Mouse (Mus musculus): ENCODE results near the gene Cd300lf. TPM values are rescaled to one million over a fixed set of nuclear protein-coding genes. Genes with fewer than 3 reads are reported as not detected.

Cd300lf gene
- total and polyA plus RNA-seq, 3 experiments, result 15.5 to 36.9 (median 35.3) TPM

DNA sequence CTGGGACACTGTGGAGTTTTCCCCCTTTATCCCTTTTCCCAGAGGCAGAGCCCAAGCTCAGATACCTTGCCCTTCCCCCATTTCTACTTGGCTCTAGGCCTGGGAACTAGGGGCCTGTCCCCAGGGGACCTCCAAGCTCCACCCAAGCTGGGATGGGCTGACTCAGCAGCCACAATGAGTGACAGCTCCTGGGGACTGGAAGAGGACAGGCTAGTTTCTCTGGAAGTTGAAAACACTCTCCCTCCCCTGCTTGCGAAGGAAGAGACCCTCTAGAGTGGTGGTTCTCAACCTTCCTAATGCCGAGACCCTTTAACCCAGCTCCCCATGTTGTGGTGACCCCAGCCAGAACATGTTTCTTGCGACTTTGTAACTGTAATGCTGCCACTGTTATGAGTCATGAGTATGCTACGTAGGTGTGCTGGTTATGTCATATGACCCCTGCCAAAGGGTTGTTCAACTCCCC, 39.1 kb upstream of the Cd300lf start:
- in situ Hi-C loops (cut with MboI; ENCODE audit: low pct_ligation_motif_present, low pct_unique_long_range_greater_than_20kb, low sequenced_read_pairs), result no loop called here
- dilution Hi-C loops (cut with MboI; ENCODE audit: extremely low pct_ligation_motif_present, extremely low pct_unique_long_range_greater_than_20kb, low sequenced_read_pairs), result no loop called here
- peak; percentile 75 for DNase-seq (ENCODE audit: extremely low read depth)
- Histone ChIP-seq H3K27me3 (replicated peaks) (no peaks in the 10 kb centered on the region), H3K4me2 (ENCODE audit: insufficient read depth, low read depth, poor library complexity, severe bottlenecking) (peak overlapping the region; percentile 88), H3K4me1 (ENCODE audit: control insufficient read depth in 1 of 2, insufficient read depth in 2 of 2) (peaks cover 33 to 42% of the 10 kb centered on the region in 2 experiments), H3K36me3 (replicated peaks in 1 of 2; ENCODE audit: control insufficient read depth in 1 of 2, insufficient read depth in 1 of 2, low read length in 1 of 2) (peaks cover 27 to 69% of the 10 kb centered on the region in 2 experiments), H3K9ac (ENCODE audit: insufficient read depth, low read depth) (peak overlapping the region; percentile 9), H3K9me3 (replicated peaks; ENCODE audit: low read length) (no peaks in the 10 kb centered on the region), H3K27ac (ENCODE audit: insufficient read depth, low read depth) (peak overlapping the region; percentile 84), H3K4me3 (replicated peaks in 1 of 3; ENCODE audit: low read depth in 2 of 3, low read length in 2 of 3, poor library complexity in 1 of 3) (peak overlapping the region; percentile 4 to 43 (median 14)), H3K79me2 (replicated peaks; ENCODE audit: control insufficient read depth, extremely low read depth, insufficient read depth, poor library complexity, severe bottlenecking) (0 out of 2 replicates have a peak, but pooled peaks cover 7% of the 10 kb centered on the region)
- TF ChIP-seq CHD2 (IDR thresholded peaks at IDR 0.05; ENCODE audit: low read length) (peak; percentile 38), UBTF (IDR thresholded peaks at IDR 0.05; ENCODE audit: low read depth, low read length) (no peak), CTCF (conservative IDR thresholded peaks at IDR 0.05 in 1 of 2, IDR thresholded peaks at IDR 0.05 in 1 of 2; ENCODE audit: low read depth in 2 of 2, low read length in 2 of 2) (no peak), JUND (conservative IDR thresholded peaks at IDR 0.05; ENCODE audit: low read depth, low read length) (0 out of 2 replicates have a peak, but pooled peaks have one; percentile 42), ELF1 (IDR thresholded peaks at IDR 0.05; ENCODE audit: low read depth, low read length) (no peak), JUN (IDR thresholded peaks at IDR 0.05; ENCODE audit: insufficient read depth, low read depth, low read length) (peak; percentile 48), SIN3A (IDR thresholded peaks at IDR 0.05; ENCODE audit: low read length) (peak; percentile 31; the same call in 1 of the 2 replicates), ETS1 (conservative IDR thresholded peaks at IDR 0.05; ENCODE audit: low read depth, low read length) (peak; percentile 71), MAFK (IDR thresholded peaks at IDR 0.05; ENCODE audit: insufficient replicate concordance, low read length) (peak; percentile 95), BHLHE40 (IDR thresholded peaks at IDR 0.05; ENCODE audit: low read depth, low read length) (peak; percentile 60), KAT2A (IDR thresholded peaks at IDR 0.05; ENCODE audit: insufficient replicate concordance, low read length) (0 out of 2 replicates have a peak, but pooled peaks have one; percentile 3)

DNA sequence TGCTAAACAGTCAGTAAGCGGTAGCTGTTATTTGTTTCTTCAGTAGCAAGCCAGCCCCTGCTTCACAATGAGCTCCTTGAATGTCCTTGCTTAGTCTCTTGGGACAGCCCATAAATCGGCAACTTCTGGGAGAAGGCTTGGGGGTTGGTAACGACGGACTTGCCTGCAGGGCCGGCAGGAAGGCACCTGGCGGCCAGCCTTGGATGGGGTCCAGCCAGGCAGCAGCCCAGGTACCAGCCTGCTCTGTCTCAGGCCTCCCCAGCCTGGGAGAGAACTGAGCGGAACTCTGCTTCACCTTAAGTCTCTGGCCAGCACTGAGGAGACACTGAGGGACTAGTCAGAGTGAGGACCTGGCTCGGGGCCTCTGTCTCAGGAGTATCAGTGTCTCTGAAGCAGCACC, 37.3 kb upstream of the Cd300lf start:
- Histone ChIP-seq H3K27ac (ENCODE audit: insufficient read depth, low read depth) (no peak overlapping the region), H3K9ac (ENCODE audit: insufficient read depth, low read depth) (no peak overlapping the region), H3K27me3 (replicated peaks) (no peaks in the 10 kb centered on the region), H3K36me3 (replicated peaks in 1 of 2; ENCODE audit: control insufficient read depth in 1 of 2, insufficient read depth in 1 of 2, low read length in 1 of 2) (peaks cover 12 to 68% of the 10 kb centered on the region in 2 experiments), H3K79me2 (replicated peaks; ENCODE audit: control insufficient read depth, extremely low read depth, insufficient read depth, poor library complexity, severe bottlenecking) (peaks cover 20% of the 10 kb centered on the region), H3K4me3 (replicated peaks in 1 of 3; ENCODE audit: low read depth in 2 of 3, low read length in 2 of 3, poor library complexity in 1 of 3) (no peak overlapping the region), H3K9me3 (replicated peaks; ENCODE audit: low read length) (no peaks in the 10 kb centered on the region), H3K4me2 (ENCODE audit: insufficient read depth, low read depth, poor library complexity, severe bottlenecking) (no peak overlapping the region), H3K4me1 (ENCODE audit: control insufficient read depth in 1 of 2, insufficient read depth in 2 of 2) (peaks cover 34 to 50% of the 10 kb centered on the region in 2 experiments)
- 0 out of 2 replicates have a peak, but pooled peaks have one; percentile 22 for TF ChIP-seq SIN3A (IDR thresholded peaks at IDR 0.05; ENCODE audit: low read length)
- no peak for TF ChIP-seq BHLHE40 (IDR thresholded peaks at IDR 0.05; ENCODE audit: low read depth, low read length)
- dilution Hi-C loops (cut with MboI; ENCODE audit: extremely low pct_ligation_motif_present, extremely low pct_unique_long_range_greater_than_20kb, low sequenced_read_pairs), result no loop called here
- no peak for DNase-seq (ENCODE audit: extremely low read depth)
- in situ Hi-C loops (cut with MboI; ENCODE audit: low pct_ligation_motif_present, low pct_unique_long_range_greater_than_20kb, low sequenced_read_pairs), result no loop called here

DNA sequence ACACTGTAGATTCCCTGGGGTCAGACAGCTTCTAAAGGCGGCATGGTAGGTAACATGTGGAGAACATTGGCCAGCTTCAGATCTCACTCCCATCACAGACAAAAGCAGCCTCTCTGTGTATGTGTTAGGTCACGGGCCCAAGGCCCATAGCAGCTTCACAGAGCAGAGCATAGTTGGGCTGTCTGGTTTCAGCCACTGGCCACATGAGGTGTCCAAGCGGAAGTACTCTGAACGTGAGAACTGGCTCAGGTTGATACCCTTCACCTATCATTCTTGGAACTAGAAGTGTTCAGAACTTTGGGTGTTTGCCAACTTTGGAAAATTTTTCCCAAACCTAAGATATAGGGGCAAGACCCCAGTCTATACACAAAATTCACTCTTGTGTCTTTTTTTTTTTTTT, 35.6 kb upstream of the Cd300lf start:
- in situ Hi-C loops (cut with MboI; ENCODE audit: low pct_ligation_motif_present, low pct_unique_long_range_greater_than_20kb, low sequenced_read_pairs), result no loop called here
- H3K36me3 ChIP-seq (replicated peaks in 1 of 2; ENCODE audit: control insufficient read depth in 1 of 2, insufficient read depth in 1 of 2, low read length in 1 of 2), result peaks cover 7 to 61% of the 10 kb centered on the region in 2 experiments
- no peak overlapping the region for H3K27ac ChIP-seq (ENCODE audit: insufficient read depth, low read depth)

More for the DNA sequence above, 35.6 kb upstream of the Cd300lf start:
- no peak for TF ChIP-seq ZC3H11A (IDR thresholded peaks at IDR 0.05; ENCODE audit: low read depth, low read length)
- TF ChIP-seq NRF1 (IDR thresholded peaks at IDR 0.05; ENCODE audit: low read depth, low read length), result no peak
- TF ChIP-seq UBTF (IDR thresholded peaks at IDR 0.05; ENCODE audit: low read depth, low read length), result no peak
- TF ChIP-seq USF2 (conservative IDR thresholded peaks at IDR 0.05; ENCODE audit: low read depth, low read length), result no peak
- no peak for TF ChIP-seq MAZ (IDR thresholded peaks at IDR 0.05; ENCODE audit: low read depth, low read length)
- no peak for TF ChIP-seq ZMIZ1 (IDR thresholded peaks at IDR 0.05; ENCODE audit: low read depth, low read length)
- no peak for TF ChIP-seq MYC (IDR thresholded peaks at IDR 0.05; ENCODE audit: low read depth, low read length)
- no peak for TF ChIP-seq RCOR1 (conservative IDR thresholded peaks at IDR 0.05; ENCODE audit: low read depth, low read length)
- TF ChIP-seq HCFC1 (IDR thresholded peaks at IDR 0.05; ENCODE audit: low read depth, low read length), result no peak
- TF ChIP-seq MAFK (IDR thresholded peaks at IDR 0.05; ENCODE audit: insufficient replicate concordance, low read length), result no peak
- no peak for TF ChIP-seq NELFE (IDR thresholded peaks at IDR 0.05; ENCODE audit: low read depth, low read length)
- TF ChIP-seq CTCF (conservative IDR thresholded peaks at IDR 0.05 in 1 of 2, IDR thresholded peaks at IDR 0.05 in 1 of 2; ENCODE audit: low read depth in 2 of 2, low read length in 2 of 2), result no peak
- TF ChIP-seq BHLHE40 (IDR thresholded peaks at IDR 0.05; ENCODE audit: low read depth, low read length), result no peak
- no peak for TF ChIP-seq RAD21 (IDR thresholded peaks at IDR 0.05; ENCODE audit: low read depth, low read length)
- DNase-seq (ENCODE audit: extremely low read depth), result no peak
- Histone ChIP-seq H3K9ac (ENCODE audit: insufficient read depth, low read depth) (no peak overlapping the region), H3K9me3 (replicated peaks; ENCODE audit: low read length) (no peaks in the 10 kb centered on the region), H3K79me2 (replicated peaks; ENCODE audit: control insufficient read depth, extremely low read depth, insufficient read depth, poor library complexity, severe bottlenecking) (peaks cover 37% of the 10 kb centered on the region), H3K27me3 (replicated peaks) (no peaks in the 10 kb centered on the region), H3K4me1 (ENCODE audit: control insufficient read depth in 1 of 2, insufficient read depth in 2 of 2) (peaks cover 38 to 58% of the 10 kb centered on the region in 2 experiments), H3K4me2 (ENCODE audit: insufficient read depth, low read depth, poor library complexity, severe bottlenecking) (no peak overlapping the region), H3K4me3 (replicated peaks in 1 of 3; ENCODE audit: low read depth in 2 of 3, low read length in 2 of 3, poor library complexity in 1 of 3) (no peak overlapping the region)
- dilution Hi-C loops (cut with MboI; ENCODE audit: extremely low pct_ligation_motif_present, extremely low pct_unique_long_range_greater_than_20kb, low sequenced_read_pairs), result no loop called here
